Comparison of ENCODE assay signal across 8 mouse cellular contexts in genomic region chr3:101836045-101836444, GRCm38 (mm10). TPM values are rescaled to one million over a fixed set of nuclear protein-coding genes. Genes with fewer than 3 reads are reported as not detected.
DNase-seq lines count a peak whose midpoint lies in the region; ATAC-seq and TF ChIP-seq lines count a peak whose summit lies in the region.

No protein-coding gene starts in this region.

- H3K27ac ChIP-seq in lung, embryonic 14.5 days (ENCODE audit: low read depth) = peak overlapping the region; percentile 62; the same call in 1 of the 2 replicates

- H3K4me3 ChIP-seq in lung, embryonic 14.5 days (ENCODE audit: low read depth, low read length) = peak overlapping the region; percentile 20

- no peaks in the 10 kb centered on the region for H3K36me3 ChIP-seq in lung, embryonic 14.5 days (ENCODE audit: insufficient read depth)

- H3K9ac ChIP-seq in lung, embryonic 14.5 days = 0 out of 2 replicates have a peak overlapping the region, but pooled peaks have one; percentile 13

- H3K27me3 ChIP-seq in lung, embryonic 14.5 days (ENCODE audit: insufficient read depth, low read length) = no peaks in the 10 kb centered on the region

- no peak for TF ChIP-seq POLR2A in brain, embryonic 14.5 days (IDR thresholded peaks at IDR 0.05; ENCODE audit: borderline replicate concordance, extremely low read depth, insufficient read depth, insufficient read length, poor library complexity, severe bottlenecking)

- ATAC-seq in lung, embryonic 14.5 days (ENCODE audit: insufficient read depth) = peak; percentile 97

- no peaks in the 10 kb centered on the region for H3K9me3 ChIP-seq in lung, embryonic 14.5 days (ENCODE audit: low read depth, low read length)

- 2% methylated on average over 8 of the region's 8 CpGs for WGBS in lung, embryonic 14.5 days

- peak overlapping the region; percentile 58 for H3K4me2 ChIP-seq in lung, embryonic 14.5 days

- DNase-seq in 3134 (ENCODE audit: extremely low read depth, insufficient read length, low spot score) = peak; percentile 78
- DNase-seq in brain, embryonic 14.5 days (ENCODE audit: low read depth) = peak; percentile 94
- DNase-seq in frontal cortex, postnatal 10 days (ENCODE audit: low spot score in 2 of 2) = peak; percentile 35 to 50
- peak; percentile 79 for DNase-seq in heart, postnatal 4 days
- DNase-seq in layer of hippocampus, adult 18-20 months (ENCODE audit: low spot score in 2 of 2) = peak; percentile 36 to 39
- peak; percentile 92 for DNase-seq in lung, embryonic 14.5 days
- DNase-seq in ovary, postnatal 10 days (ENCODE audit: low spot score) = peak; percentile 59
- DNase-seq in thymus, postnatal 4 days = no peak

- 0 out of 2 replicates have a peak, but pooled peaks cover 11% of the 10 kb centered on the region for H3K4me1 ChIP-seq in lung, embryonic 14.5 days (ENCODE audit: insufficient read depth)

- no peak for TF ChIP-seq CTCF in brain, embryonic 14.5 days (IDR thresholded peaks at IDR 0.05; ENCODE audit: borderline replicate concordance, extremely low read depth, insufficient read depth, insufficient read length)
- TF ChIP-seq CTCF in lung, embryonic 14.5 days (IDR thresholded peaks at IDR 0.05; ENCODE audit: low read depth) = no peak

RNA-seq across cellular contexts. Expression of gene Mab21l3, which starts 12.7 kb away (rescaled TPM):
- 0.51 and 0.55 TPM in 2 replicates for polyA plus RNA-seq in brain, embryonic 14.5 days (2012; rRNA removed)
- under 1 TPM; 0.25 to 0.26 TPM for total RNA-seq in heart, postnatal 4 days (2021)
- not detected for total RNA-seq in layer of hippocampus, adult 18-20 months (2021)
- 0.12 and 0.68 TPM in 2 replicates for polyA plus RNA-seq in lung, embryonic 14.5 days (2014; fragmentation: Nextera tagmentation; extraction: Ambion mirVana)
